Mouse (Mus musculus) myocyte (in vitro differentiated cells): Measurements from ENCODE around the gene Ctbs.

ENCODE experiments used
- CEBPB ChIP-seq: IDR thresholded peaks from 2 replicates; pipeline ENCODE4 v1.6.1; 2011; ENCODE audit warnings: mild to moderate bottlenecking, moderate library complexity; ENCODE audit not compliant: poor library complexity, insufficient read depth, severe bottlenecking
- E2F4 ChIP-seq: IDR thresholded peaks from one replicate; pipeline ENCODE4 v1.6.1; 2011; ENCODE audit warnings: mild to moderate bottlenecking, control low read depth, moderate library complexity; ENCODE audit not compliant: insufficient read depth
- MAX ChIP-seq: IDR thresholded peaks from one replicate; pipeline ENCODE4 v1.6.1; 2011; ENCODE audit warnings: low read depth, mild to moderate bottlenecking, control low read depth
- POLR2A ChIP-seq: IDR thresholded peaks from one replicate; pipeline ENCODE4 v1.6.1; 2011; ENCODE audit warnings: low read depth, mild to moderate bottlenecking, control low read depth, moderate library complexity; ENCODE audit not compliant: insufficient read length
- SRF ChIP-seq: IDR thresholded peaks from one replicate; pipeline ENCODE4 v1.6.1; 2011; ENCODE audit warnings: low read depth; ENCODE audit not compliant: control insufficient read depth, insufficient read length
- TCF12 ChIP-seq: IDR thresholded peaks from one replicate; pipeline ENCODE4 v1.6.1; 2011; ENCODE audit warnings: mild to moderate bottlenecking, control low read depth; ENCODE audit not compliant: poor library complexity, insufficient read depth, severe bottlenecking

- TF ChIP-seq POLR2A = no peak
- no peak for TF ChIP-seq E2F4
- TF ChIP-seq MAX = no peak
- TF ChIP-seq TCF12 = no peak
- TF ChIP-seq CEBPB = no peak
- TF ChIP-seq SRF = no peak
These were observed 30.1 kb upstream of the Ctbs start for GRCm38 (mm10) chr3:146419534-146419933.
